Mouse (Mus musculus) telencephalon, adult 2 months (tissue): ENCODE measurements at regions not wholly inside any gene's neighbourhood (a gene's known extent, or its start where the extent isn't known, plus 50 kb on each side); places are given as distances from the start of the nearest gene placed in this dataset.
"Not testable (repeated sequence)": the region's sequence is repeated elsewhere in the genome, so short reads cannot be mapped to it uniquely, and the experiment has no call there.

Experiments
- DNase-seq: peaks from one replicate; pipeline ENCODE4 v3.0.0-alpha.2; 2011; ENCODE audit warnings: low read depth, low spot score

- DNase-seq, result not testable (repeated sequence)
These were observed 312.2 kb upstream of the Vmn1r3 start for GRCm38 (mm10) chr4:3497392-3497791.

- not testable (repeated sequence) for DNase-seq
These were observed 310.8 kb upstream of the Vmn1r3 start for GRCm38 (mm10) chr4:3495987-3496386.

DNA sequence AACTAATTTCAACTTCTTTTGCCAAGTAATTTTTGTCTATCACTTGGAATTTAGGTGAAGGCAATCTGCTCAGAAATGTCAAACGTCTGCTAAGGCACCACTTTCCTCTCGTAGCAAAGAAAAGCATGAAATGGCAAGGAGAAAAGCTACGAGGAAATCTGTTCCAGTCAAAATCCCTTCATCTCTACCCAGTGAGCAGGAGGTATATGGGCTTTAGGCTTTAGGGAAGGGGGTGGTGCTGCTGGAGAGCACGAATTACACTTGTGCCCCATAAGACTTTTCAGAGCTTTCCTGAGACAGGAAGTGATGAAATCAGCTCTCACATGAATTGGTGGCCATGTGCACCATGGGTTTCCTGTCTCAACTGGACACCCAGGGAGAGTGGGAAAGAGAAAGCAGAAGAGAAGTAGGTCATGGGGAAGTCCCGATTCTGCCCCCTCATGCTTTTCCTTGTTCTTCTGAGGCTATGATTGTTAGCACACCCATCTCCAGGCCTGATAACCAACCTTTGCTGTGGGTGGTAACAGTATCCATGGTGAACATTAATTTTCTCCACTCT, 309.0 kb upstream of the Vmn1r3 start:
- DNase-seq, result not testable (repeated sequence)

- not testable (repeated sequence) for DNase-seq
These were observed 305.7 kb upstream of the Vmn1r3 start for GRCm38 (mm10) chr4:3490901-3491300.

DNA sequence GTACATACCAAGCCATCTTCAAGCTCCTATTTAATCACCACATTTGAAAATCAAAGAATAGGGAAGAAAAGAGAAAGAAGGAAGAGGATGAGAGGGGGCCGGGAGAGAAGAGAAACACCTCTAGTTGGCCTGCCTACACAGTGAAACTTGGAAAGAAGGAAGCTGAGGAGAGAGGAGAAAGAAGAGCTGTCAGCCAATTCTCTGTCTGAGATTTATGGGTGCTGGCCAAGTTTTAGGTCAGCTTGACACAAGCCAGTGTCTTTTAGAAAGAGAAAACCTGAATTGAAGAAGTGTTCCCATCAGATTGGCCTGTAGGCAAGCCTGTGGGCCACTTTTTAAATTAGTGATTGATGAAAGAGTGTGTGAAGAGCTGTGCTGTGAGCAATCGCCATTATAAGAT, 296.9 kb upstream of the Vmn1r3 start:
- DNase-seq, result peak; percentile 12

DNA sequence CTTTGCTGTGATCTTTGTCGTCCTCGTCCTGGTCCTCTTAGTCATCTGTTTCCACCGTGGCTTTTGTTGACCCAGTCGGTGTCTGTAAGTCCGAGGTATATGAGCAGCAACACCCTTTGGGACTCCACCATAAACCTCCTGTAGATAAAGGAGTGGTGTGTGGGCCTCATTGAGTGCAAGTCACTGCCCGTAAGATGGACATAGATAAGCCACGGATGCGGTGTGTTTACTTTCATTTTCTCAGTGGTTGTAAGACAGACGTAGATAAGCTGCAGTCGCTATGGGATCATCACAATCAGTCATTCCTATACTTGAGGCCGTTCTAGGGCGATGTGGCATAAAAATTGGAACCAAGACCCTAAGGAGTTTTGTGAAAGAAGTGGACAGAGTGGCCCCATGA, 271.6 kb upstream of the Vmn1r3 start:
- no peak for DNase-seq

DNA sequence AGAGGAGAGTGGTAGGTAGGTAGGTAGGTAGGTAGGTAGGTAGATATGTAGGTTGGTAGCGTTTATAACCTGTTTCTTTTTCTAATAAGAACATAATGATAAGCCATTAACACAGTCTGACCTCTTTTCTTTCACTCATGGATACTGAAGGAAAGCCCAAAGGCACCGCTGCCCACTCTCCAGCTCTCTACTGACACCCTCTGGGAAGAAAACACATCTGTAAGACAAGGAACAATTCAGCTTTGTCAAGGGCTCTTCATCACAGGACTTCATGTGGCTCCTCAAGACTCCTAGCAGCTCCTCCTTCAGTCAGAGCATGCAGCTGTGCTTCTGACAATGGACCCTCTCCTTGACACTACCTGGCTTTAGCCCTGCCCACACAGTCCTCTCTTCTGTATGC, 252.2 kb upstream of the Vmn1r3 start:
- DNase-seq, result not testable (repeated sequence)

DNA sequence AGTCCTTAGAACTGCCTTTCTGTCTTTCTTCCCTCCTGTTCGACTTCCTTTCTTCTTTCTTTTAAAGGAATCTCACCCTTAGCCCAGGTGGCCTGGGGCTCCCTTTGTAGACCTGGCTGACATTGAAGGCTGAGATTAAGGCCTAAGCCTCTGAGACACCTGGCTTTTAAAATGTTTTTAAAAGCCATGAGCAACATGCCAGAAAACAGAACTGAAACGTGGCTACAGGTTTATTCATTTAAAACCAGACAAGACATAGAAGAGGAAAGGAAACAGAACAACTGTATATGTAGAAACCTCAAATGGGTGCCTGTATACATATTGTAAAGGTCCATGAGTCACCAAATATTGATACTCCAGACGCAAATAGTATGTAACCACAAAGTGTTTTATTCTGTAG, 242.8 kb upstream of the Vmn1r3 start:
- DNase-seq, result no peak

DNA sequence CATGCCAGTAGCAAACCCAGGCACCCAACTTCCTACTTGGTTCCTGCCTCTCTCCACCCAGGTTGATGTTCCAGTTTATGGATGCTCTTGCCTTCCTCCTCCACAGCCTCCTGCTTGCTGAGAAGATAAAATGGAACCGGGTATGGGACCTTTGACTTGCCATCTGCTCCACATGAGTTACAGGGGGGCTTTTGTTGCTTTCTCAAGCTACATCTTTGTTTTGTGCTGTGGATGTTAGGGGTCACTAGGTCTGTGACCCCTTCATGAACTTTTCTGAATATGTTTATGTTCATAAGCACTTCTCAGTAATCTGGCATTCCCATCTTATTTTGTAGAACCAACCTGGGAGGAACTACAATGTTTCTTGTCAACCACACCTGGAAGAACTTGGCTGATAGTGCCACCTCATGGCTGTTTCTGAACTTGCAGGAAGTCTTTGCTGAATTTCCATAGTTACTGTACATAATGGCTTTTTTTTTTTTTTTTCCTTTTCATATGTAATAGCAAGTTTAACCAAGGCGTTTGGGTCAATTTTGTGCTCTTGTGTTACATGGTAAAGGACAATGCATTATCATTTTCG, 234.9 kb upstream of the Vmn1r3 start:
- no peak for DNase-seq

- no peak for DNase-seq
These were observed 231.5 kb upstream of the Vmn1r3 start for GRCm38 (mm10) chr4:3416670-3417069.

GRCm38 (mm10) chr4:3414442-3415022, 229.4 kb upstream of the Vmn1r3 start:
- not testable (repeated sequence) for DNase-seq

DNA sequence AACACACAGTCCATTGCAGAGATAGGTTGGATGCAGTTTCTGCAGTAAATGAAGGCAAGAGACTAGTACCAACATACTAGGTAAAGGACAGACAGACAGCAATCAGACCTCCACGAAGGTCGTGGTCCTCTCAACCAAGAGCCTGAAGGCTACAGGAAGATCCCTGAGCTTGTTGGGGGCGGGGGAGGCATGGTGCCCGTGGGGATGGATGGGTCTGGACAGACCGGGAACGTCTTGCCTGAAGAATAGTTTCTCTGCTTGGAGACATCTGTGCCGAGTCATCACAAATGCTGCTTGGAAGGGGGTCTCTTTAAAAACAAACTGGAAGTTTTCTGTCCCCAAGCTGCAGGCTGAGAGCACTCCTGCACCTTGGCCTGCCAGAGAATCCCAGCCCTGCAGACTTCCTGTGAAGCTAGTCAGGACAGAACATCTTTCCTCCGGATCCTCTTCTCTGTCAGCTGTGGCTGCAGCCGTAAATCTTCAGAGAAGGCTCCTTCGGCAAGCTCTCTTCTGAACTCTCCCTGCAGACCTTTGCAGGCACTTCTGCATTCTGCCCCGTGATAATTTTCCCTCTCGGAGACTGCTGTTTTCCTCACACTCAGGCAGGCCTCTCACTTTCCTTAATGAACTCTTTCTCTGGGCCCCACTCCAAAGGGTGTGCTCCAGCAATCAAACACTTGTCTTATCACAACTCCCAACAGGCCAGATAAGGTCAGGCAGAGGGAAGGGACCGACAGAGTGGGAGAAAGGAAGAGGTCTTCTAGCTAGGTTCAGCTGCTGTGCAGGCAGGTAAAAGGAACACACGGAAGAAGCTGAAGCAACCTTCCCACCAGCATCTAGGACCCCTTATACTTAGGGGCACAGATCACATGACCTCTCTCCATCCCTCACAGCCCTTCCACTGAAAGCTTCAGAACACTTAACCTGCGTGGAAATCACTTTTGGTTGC, 228.6 kb upstream of the Vmn1r3 start:
- no peak for DNase-seq

DNA sequence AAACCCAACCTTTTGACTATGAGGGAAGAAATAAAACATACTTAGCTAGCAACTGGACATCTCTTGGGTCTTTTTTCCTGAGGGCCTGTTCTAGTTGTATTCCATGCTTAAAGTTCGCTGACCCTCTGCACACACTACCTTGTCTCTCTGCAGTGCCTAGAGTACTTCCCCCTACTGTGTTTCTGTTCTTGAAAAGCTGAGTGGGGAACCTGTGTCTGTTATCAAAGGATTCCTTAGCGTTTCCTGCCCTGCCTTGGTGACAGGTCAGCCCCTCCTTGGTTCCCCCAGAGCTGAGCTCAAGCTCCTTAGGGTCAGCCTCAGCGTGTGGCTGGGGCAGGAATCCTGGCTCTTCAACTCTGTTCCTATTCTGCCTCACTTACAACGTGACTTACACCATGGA, 227.2 kb upstream of the Vmn1r3 start:
- not testable (repeated sequence) for DNase-seq

- DNase-seq, result not testable (repeated sequence)
These were observed 217.7 kb upstream of the Vmn1r3 start for GRCm38 (mm10) chr4:3402856-3403255.

GRCm38 (mm10) chr4:3401766-3402165, 216.6 kb upstream of the Vmn1r3 start:
- not testable (repeated sequence) for DNase-seq

- not testable (repeated sequence) for DNase-seq
These were observed 206.4 kb upstream of the Vmn1r3 start for GRCm38 (mm10) chr4:3391579-3391978.

- DNase-seq, result not testable (repeated sequence)
These were observed 188.0 kb upstream of the Vmn1r3 start for GRCm38 (mm10) chr4:3373027-3373763.

- DNase-seq, result not testable (repeated sequence)
These were observed 182.9 kb upstream of the Vmn1r3 start for GRCm38 (mm10) chr4:3368021-3368420.

GRCm38 (mm10) chr4:3343443-3343842, 158.3 kb upstream of the Vmn1r3 start:
- not testable (repeated sequence) for DNase-seq

GRCm38 (mm10) chr4:3342696-3343095, 157.5 kb upstream of the Vmn1r3 start:
- not testable (repeated sequence) for DNase-seq

- DNase-seq, result not testable (repeated sequence)
These were observed 157.0 kb upstream of the Vmn1r3 start for GRCm38 (mm10) chr4:3342165-3342564.
